Mouse (Mus musculus) myocyte (in vitro differentiated cells): ENCODE results near the gene Elmod3. TPM values are rescaled to one million over a fixed set of nuclear protein-coding genes. Genes with fewer than 3 reads are reported as not detected.
"Not testable (repeated sequence)": the region's sequence is repeated elsewhere in the genome, so short reads cannot be mapped to it uniquely, and the experiment has no call there.

Experiments used
- H3K27me3 ChIP-seq: one replicate; pipeline ENCODE4 v1.6.1; 2011; ENCODE audit not compliant: control insufficient read depth, insufficient read depth, insufficient read length
- H3K36me3 ChIP-seq: one replicate; pipeline ENCODE4 v1.6.1; 2011; ENCODE audit not compliant: control insufficient read depth, insufficient read depth
- H3K4me2 ChIP-seq: one replicate; pipeline ENCODE4 v1.6.1; 2011; ENCODE audit warnings: low read depth, control low read depth
- H3K4me3 ChIP-seq: one replicate; pipeline ENCODE4 v1.5.1; 2011; ENCODE audit warnings: mild to moderate bottlenecking, control low read depth, moderate library complexity
- H3K79me2 ChIP-seq: one replicate; pipeline ENCODE4 v1.6.1; 2011; ENCODE audit not compliant: control insufficient read depth, insufficient read depth
- H3ac ChIP-seq: one replicate; pipeline ENCODE4 v1.6.1; 2011; ENCODE audit not compliant: control insufficient read depth, insufficient read length
- CEBPB ChIP-seq: IDR thresholded peaks from 2 replicates; pipeline ENCODE4 v1.6.1; 2011; ENCODE audit warnings: mild to moderate bottlenecking, moderate library complexity; ENCODE audit not compliant: poor library complexity, insufficient read depth, severe bottlenecking
- E2F4 ChIP-seq: IDR thresholded peaks from one replicate; pipeline ENCODE4 v1.6.1; 2011; ENCODE audit warnings: mild to moderate bottlenecking, control low read depth, moderate library complexity; ENCODE audit not compliant: insufficient read depth
- MAX ChIP-seq: IDR thresholded peaks from one replicate; pipeline ENCODE4 v1.6.1; 2011; ENCODE audit warnings: low read depth, mild to moderate bottlenecking, control low read depth
- MYOD1 ChIP-seq, 3 experiments: IDR thresholded peaks; one replicate each; pipeline ENCODE4 v1.6.1; 2011; ENCODE audit warnings: control low read depth in 2 of 3, low read depth in 2 of 3, mild to moderate bottlenecking in 2 of 3, moderate library complexity in 1 of 3; ENCODE audit not compliant: insufficient read length in 2 of 3, control insufficient read depth in 1 of 3
- MYOG ChIP-seq, 3 experiments: IDR thresholded peaks; one replicate each; pipeline ENCODE4 v1.6.1; 2011; ENCODE audit warnings: control low read depth in 2 of 3, low read depth in 2 of 3, mild to moderate bottlenecking in 2 of 3; ENCODE audit not compliant: insufficient read length in 2 of 3, control insufficient read depth in 1 of 3, insufficient read depth in 1 of 3
- POLR2A ChIP-seq: IDR thresholded peaks from one replicate; pipeline ENCODE4 v1.6.1; 2011; ENCODE audit warnings: low read depth, mild to moderate bottlenecking, control low read depth, moderate library complexity; ENCODE audit not compliant: insufficient read length
- POLR2AphosphoS2 ChIP-seq: IDR thresholded peaks from one replicate; pipeline ENCODE4 v1.6.1; 2011; ENCODE audit warnings: low read depth, control low read depth; ENCODE audit not compliant: insufficient read length
- REST ChIP-seq: IDR thresholded peaks from one replicate; pipeline ENCODE4 v1.6.1; 2011; ENCODE audit warnings: mild to moderate bottlenecking, control low read depth, moderate library complexity; ENCODE audit not compliant: insufficient read depth, insufficient read length
- SRF ChIP-seq: IDR thresholded peaks from one replicate; pipeline ENCODE4 v1.6.1; 2011; ENCODE audit warnings: low read depth; ENCODE audit not compliant: control insufficient read depth, insufficient read length
- TCF12 ChIP-seq: IDR thresholded peaks from one replicate; pipeline ENCODE4 v1.6.1; 2011; ENCODE audit warnings: mild to moderate bottlenecking, control low read depth; ENCODE audit not compliant: poor library complexity, insufficient read depth, severe bottlenecking
- TCF3 ChIP-seq: IDR thresholded peaks from one replicate; pipeline ENCODE4 v1.6.1; 2011; ENCODE audit warnings: low read depth, control low read depth; ENCODE audit not compliant: insufficient read length
- USF1 ChIP-seq: IDR thresholded peaks from one replicate; pipeline ENCODE4 v1.6.1; 2011; ENCODE audit warnings: low read depth, mild to moderate bottlenecking, control low read depth, moderate library complexity
- polyA plus RNA-seq: library from polyadenylated mRNA; unstranded; fragments of >200 nt; fragmentation: generic; extraction: Trizol; gene quantifications from one replicate; pipeline ENCODE4 v1.2.1, GENCODE M21; 2012; ENCODE audit warnings: missing spikeins

The Elmod3 gene
- polyA plus RNA-seq, 1 experiment = 6.4 TPM

GRCm38 (mm10) chr6:72537998-72538500, 60.2 kb downstream of the Elmod3 start:
- H3K27me3 ChIP-seq = no peaks in the 10 kb centered on the region
- H3K79me2 ChIP-seq = no peaks in the 10 kb centered on the region
- no peak overlapping the region for H3ac ChIP-seq
- no peaks in the 10 kb centered on the region for H3K36me3 ChIP-seq
- peak overlapping the region; percentile 25 for H3K4me3 ChIP-seq
- H3K4me2 ChIP-seq = peak overlapping the region; percentile 77
- TF ChIP-seq REST (no peak), USF1 (no peak), E2F4 (no peak), SRF (no peak), TCF3 (no peak), CEBPB (no peak), POLR2A (no peak), POLR2AphosphoS2 (no peak), MYOG (IDR thresholded peaks at IDR 0.05; ENCODE audit: control insufficient read depth in 1 of 3, insufficient read depth in 1 of 3, insufficient read length in 2 of 3, low read depth in 2 of 3) (no peak)

- no peaks in the 10 kb centered on the region for H3K36me3 ChIP-seq
- no peak overlapping the region for H3K4me3 ChIP-seq
- H3K79me2 ChIP-seq = no peaks in the 10 kb centered on the region
- no peak overlapping the region for H3ac ChIP-seq
- peak overlapping the region; percentile 64 for H3K4me2 ChIP-seq
- TF ChIP-seq MAX (no peak), USF1 (no peak), POLR2AphosphoS2 (no peak), MYOD1 (IDR thresholded peaks at IDR 0.05; ENCODE audit: control insufficient read depth in 1 of 3, insufficient read length in 2 of 3, low read depth in 2 of 3) (no peak), MYOG (IDR thresholded peaks at IDR 0.05; ENCODE audit: control insufficient read depth in 1 of 3, insufficient read depth in 1 of 3, insufficient read length in 2 of 3, low read depth in 2 of 3) (no peak), POLR2A (no peak), REST (no peak), TCF12 (no peak), CEBPB (no peak), E2F4 (no peak), TCF3 (no peak), SRF (no peak)
- no peaks in the 10 kb centered on the region for H3K27me3 ChIP-seq
These were observed 63.0 kb downstream of the Elmod3 start for GRCm38 (mm10) chr6:72535165-72535564.

- TF ChIP-seq MYOD1 (IDR thresholded peaks at IDR 0.05; ENCODE audit: control insufficient read depth in 1 of 3, insufficient read length in 2 of 3, low read depth in 2 of 3) (no peak), REST (no peak), POLR2A (no peak), TCF3 (no peak), CEBPB (no peak), SRF (no peak), MYOG (IDR thresholded peaks at IDR 0.05; ENCODE audit: control insufficient read depth in 1 of 3, insufficient read depth in 1 of 3, insufficient read length in 2 of 3, low read depth in 2 of 3) (no peak), MAX (no peak), E2F4 (no peak)
These were observed 64.0 kb downstream of the Elmod3 start for GRCm38 (mm10) chr6:72534035-72534809.

GRCm38 (mm10) chr6:72533555-72533954, 64.7 kb downstream of the Elmod3 start:
- H3K4me2 ChIP-seq = peak overlapping the region; percentile 39
- not testable (repeated sequence) for H3K4me3 ChIP-seq, H3K36me3 ChIP-seq, H3K27me3 ChIP-seq, H3ac ChIP-seq, H3K79me2 ChIP-seq

More at GRCm38 (mm10) chr6:72534035-72534809, 64.0 kb downstream of the Elmod3 start:
- Histone ChIP-seq H3K4me2 (peak overlapping the region; percentile 39), H3ac (no peak overlapping the region), H3K27me3 (no peaks in the 10 kb centered on the region), H3K79me2 (no peaks in the 10 kb centered on the region), H3K36me3 (no peaks in the 10 kb centered on the region), H3K4me3 (no peak overlapping the region)

GRCm38 (mm10) chr6:72532580-72532979, 65.6 kb downstream of the Elmod3 start:
- Histone ChIP-seq H3K4me2 (no peak overlapping the region), H3ac (no peak overlapping the region), H3K27me3 (no peaks in the 10 kb centered on the region), H3K4me3 (no peak overlapping the region), H3K79me2 (no peaks in the 10 kb centered on the region), H3K36me3 (no peaks in the 10 kb centered on the region)
- TF ChIP-seq SRF = no peak
- TF ChIP-seq TCF12 = no peak
- TF ChIP-seq USF1 = no peak
